Mouse (Mus musculus) ES-Bruce4 (cell line): ENCODE measurements around the gene D430042O09Rik.

ENCODE experiments used
- CTCF ChIP-seq: IDR thresholded peaks from one replicate; pipeline ENCODE4 v1.8.1; 2011; ENCODE audit warnings: low read depth, low read length
- EP300 ChIP-seq: IDR thresholded peaks from 2 replicates; pipeline ENCODE4 v1.6.1; 2011; ENCODE audit warnings: low read depth, low read length; ENCODE audit not compliant: insufficient read depth
- POLR2A ChIP-seq: IDR thresholded peaks from one replicate; pipeline ENCODE4 v1.8.1; 2011; ENCODE audit warnings: low read length; ENCODE audit not compliant: insufficient read depth

GRCm38 (mm10) chr7:125868570-125868969 is 160.9 kb downstream of the D430042O09Rik start:
- no peak for TF ChIP-seq CTCF
- no peak for TF ChIP-seq EP300
- no peak for TF ChIP-seq POLR2A
